Mouse (Mus musculus): ENCODE measurements at regions not wholly inside any gene's neighbourhood (a gene's known extent, or its start where the extent isn't known, plus 50 kb on each side); places are given as distances from the start of the nearest gene placed in this dataset.
A peak's percentile ranks its signal among the peaks of the same experiment; 100 is the strongest.

DNA sequence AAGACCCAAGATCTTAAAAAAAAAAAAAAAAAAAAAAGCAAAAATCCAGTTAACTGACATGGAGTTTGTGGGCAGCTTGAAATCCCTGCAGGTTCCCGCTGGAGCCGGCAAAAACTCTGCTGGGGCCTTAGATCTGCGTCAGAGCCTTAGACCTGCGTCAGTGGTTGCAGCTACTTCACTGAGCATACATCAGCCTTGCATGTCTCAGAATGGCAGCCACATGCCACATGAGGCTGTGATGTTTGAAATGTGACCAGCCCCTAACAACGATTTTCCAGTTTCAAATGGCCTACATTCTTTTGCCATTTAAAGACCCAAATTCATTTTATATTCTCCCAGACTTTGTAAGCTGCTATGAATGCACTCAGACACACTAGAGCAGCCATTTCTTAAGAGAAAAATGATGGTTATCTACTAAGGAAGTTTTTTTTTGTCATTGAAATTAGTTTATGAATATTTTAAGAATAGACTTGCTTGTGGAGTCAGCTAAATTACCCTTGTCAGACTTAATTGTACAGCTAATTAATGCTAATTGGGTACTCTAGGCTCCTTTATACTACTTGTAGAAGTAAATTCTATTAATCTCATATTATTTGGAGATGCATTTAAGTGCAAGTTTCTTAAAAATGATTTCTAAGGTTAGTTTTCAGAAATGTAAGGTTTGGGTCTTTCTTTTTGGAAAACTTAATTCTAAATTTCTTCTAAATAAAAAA is 70.8 kb downstream of the Toporsl start:
- no peak for DNase-seq (ENCODE audit: low read depth, low spot score)

DNA sequence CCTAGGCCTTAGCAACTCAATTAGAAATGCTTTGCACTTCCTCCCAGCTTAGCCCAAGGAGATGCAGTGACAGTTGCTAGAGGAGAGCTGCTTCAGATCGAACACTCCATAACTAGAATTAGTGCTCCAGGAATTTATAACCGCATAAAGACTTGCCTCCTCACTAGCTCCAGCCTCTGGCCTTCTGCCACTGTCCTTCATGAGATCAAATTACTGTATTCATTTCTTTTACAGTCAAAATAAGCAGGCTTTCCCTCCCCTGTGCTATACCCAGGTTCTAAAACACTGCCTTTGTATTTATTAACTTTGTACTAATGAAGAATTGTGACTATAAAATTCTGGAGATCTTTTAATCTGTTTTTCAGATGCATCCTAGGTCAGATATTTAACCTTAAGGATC is 104.8 kb upstream of the Olfr275 start:
- no peak for DNase-seq (ENCODE audit: low read depth, low spot score)

GRCm38 (mm10) chr4:52726203-52726602 is 88.2 kb upstream of the Olfr275 start:
- no peak for DNase-seq (ENCODE audit: low read depth, low spot score)

- DNase-seq (ENCODE audit: low read depth, low spot score) = peak; percentile 51
Measured at GRCm38 (mm10) chr4:52726625-52727297, 87.6 kb upstream of the Olfr275 start.

GRCm38 (mm10) chr4:52733141-52733540 is 81.3 kb upstream of the Olfr275 start:
- DNase-seq (ENCODE audit: low read depth, low spot score) = no peak

- DNase-seq (ENCODE audit: low read depth, low spot score) = no peak
Measured at GRCm38 (mm10) chr4:52739543-52740474, 74.6 kb upstream of the Olfr275 start.

- DNase-seq (ENCODE audit: low read depth, low spot score) = no peak
Measured at GRCm38 (mm10) chr4:52752838-52753509, 61.4 kb upstream of the Olfr275 start.

Measured in CD4-positive, CD25-positive, alpha-beta regulatory T cell, adult 2 months (primary cell).